Mouse (Mus musculus) kidney, adult 2 months (tissue): ENCODE results near the gene Cst3.

ENCODE experiments used
- CTCF ChIP-seq: fragments of 200-500 bp; conservative IDR thresholded peaks from 2 replicates; pipeline ENCODE4 v1.5.1; 2011; ENCODE audit warnings: low read depth, mild to moderate bottlenecking, control low read depth, low read length, moderate library complexity, mixed read lengths; ENCODE audit not compliant: insufficient read depth, insufficient read length
- POLR2A ChIP-seq: fragments of 200-500 bp; IDR thresholded peaks from one replicate; pipeline ENCODE4 v1.6.1; 2011; ENCODE audit warnings: low read depth, low read length, control low read depth

GRCm38 (mm10) chr2:148825986-148826385 is 49.5 kb downstream of the Cst3 start:
- TF ChIP-seq CTCF, result no peak
- no peak for TF ChIP-seq POLR2A
